Mouse (Mus musculus) ES-E14 (cell line): Measurements from ENCODE around the gene Gng8.

Experiments used
- CHD2 ChIP-seq: IDR thresholded peaks from 2 replicates; pipeline ENCODE4 v1.6.1; 2014; ENCODE audit warnings: mild to moderate bottlenecking, low read depth, low read length, inconsistent platforms
- HCFC1 ChIP-seq: IDR thresholded peaks from 2 replicates; pipeline ENCODE4 v1.6.1; 2012; ENCODE audit warnings: low read length, inconsistent platforms, borderline replicate concordance; ENCODE audit not compliant: insufficient read depth
- MAFK ChIP-seq: IDR thresholded peaks from 2 replicates; pipeline ENCODE4 v1.6.1; 2014; ENCODE audit warnings: mild to moderate bottlenecking, low read depth, low read length, inconsistent platforms; ENCODE audit not compliant: insufficient read depth
- ZC3H11A ChIP-seq: IDR thresholded peaks from 2 replicates; pipeline ENCODE4 v1.6.1; 2012; ENCODE audit warnings: low read depth, mild to moderate bottlenecking, inconsistent platforms, low read length, borderline replicate concordance
- ZNF384 ChIP-seq: IDR thresholded peaks from 2 replicates; pipeline ENCODE4 v1.6.1; 2012; ENCODE audit warnings: low read depth, low read length, inconsistent platforms

- TF ChIP-seq ZNF384 (no peak), ZC3H11A (no peak), CHD2 (no peak), HCFC1 (no peak), MAFK (no peak)
Measured at GRCm38 (mm10) chr7:16907842-16908241, 16.3 kb downstream of the Gng8 start.
